8 mouse cellular contexts compared by ENCODE assay signal in genomic region chr4:154139671-154140181, GRCm38 (mm10). TPM values are rescaled to one million over a fixed set of nuclear protein-coding genes. Genes with fewer than 3 reads are reported as not detected.
A peak's percentile ranks its signal among the peaks of the same experiment; 100 is the strongest.
DNase-seq lines count a peak whose midpoint lies in the region; ATAC-seq and TF ChIP-seq lines count a peak whose summit lies in the region.
"Had no signal": no experiment of that assay in that cellular context is flagged by ENCODE, and none has a peak within 500 bp of the region (broad histone marks: within the 10 kb centered on the region; RNA-seq: fewer than 3 reads in every experiment).

No protein-coding gene starts in this region.

- TF ChIP-seq POLR2A in cortical plate, adult 2 months (IDR thresholded peaks at IDR 0.05; ENCODE audit: extremely low read depth, insufficient read depth, low read length), result no peak

- no peak for ATAC-seq in lung, embryonic 14.5 days (ENCODE audit: insufficient read depth)
- ATAC-seq in hindbrain, embryonic 15.5 days (ENCODE audit: low FRiP score, low read depth), result no peak
- ATAC-seq in midbrain, embryonic 11.5 days (ENCODE audit: low FRiP score), result peak; percentile 23; the same call in 1 of the 2 replicates

- no peaks in the 10 kb centered on the region for H3K36me3 ChIP-seq in lung, embryonic 14.5 days (ENCODE audit: insufficient read depth)
- no peaks in the 10 kb centered on the region for H3K36me3 ChIP-seq in hindbrain, embryonic 15.5 days
- no peaks in the 10 kb centered on the region for H3K36me3 ChIP-seq in midbrain, embryonic 11.5 days (ENCODE audit: control insufficient read depth, insufficient read depth, low read length)

- H3K4me1 ChIP-seq in lung, embryonic 14.5 days (ENCODE audit: insufficient read depth), result 0 out of 2 replicates have a peak, but pooled peaks cover 6% of the 10 kb centered on the region
- no peaks in the 10 kb centered on the region; the same call in none of the 2 replicates for H3K4me1 ChIP-seq in cortical plate, adult 2 months (ENCODE audit: control insufficient read depth, insufficient read depth, low read length)
- H3K4me1 ChIP-seq in hindbrain, embryonic 15.5 days (replicated peaks), result peaks cover 38% of the 10 kb centered on the region
- H3K4me1 ChIP-seq in midbrain, embryonic 11.5 days (ENCODE audit: control insufficient read depth, insufficient read depth, low read length), result peaks cover 22% of the 10 kb centered on the region

- WGBS in lung, embryonic 14.5 days, result under 1% methylated on average over 58 of the region's 59 CpGs
- under 1% methylated on average over 42 of the region's 59 CpGs for WGBS in hindbrain, embryonic 15.5 days
- WGBS in midbrain, embryonic 11.5 days, result 1% methylated on average over 57 of the region's 59 CpGs

- TF ChIP-seq CTCF in lung, embryonic 14.5 days (IDR thresholded peaks at IDR 0.05; ENCODE audit: low read depth), result no peak
- no peak for TF ChIP-seq CTCF in cortical plate, adult 2 months (IDR thresholded peaks at IDR 0.05; ENCODE audit: extremely low read depth, insufficient read depth, low read length)

- no peak overlapping the region for H3K27ac ChIP-seq in lung, embryonic 14.5 days (ENCODE audit: low read depth)
- no peak overlapping the region for H3K27ac ChIP-seq in cortical plate, adult 2 months (ENCODE audit: insufficient read depth, low read length)
- no peak overlapping the region for H3K27ac ChIP-seq in hindbrain, embryonic 15.5 days (replicated peaks)
- H3K27ac ChIP-seq in midbrain, embryonic 11.5 days (ENCODE audit: low read depth, low read length), result no peak overlapping the region

- DNase-seq in lung, embryonic 14.5 days, result peak; percentile 31
- DNase-seq in lung, adult 18-20 months, result no peak
- peak; percentile 96 for DNase-seq in midbrain, embryonic 11.5 days (ENCODE audit: low spot score, missing footprints)
- DNase-seq in thymus, postnatal 25 days, result no peak
- no peak for DNase-seq in layer of hippocampus, adult 8-10 months (ENCODE audit: low spot score in 2 of 2)

- peak overlapping the region; percentile 47 for H3K4me3 ChIP-seq in lung, embryonic 14.5 days (ENCODE audit: low read depth, low read length)
- 0 out of 2 replicates have a peak overlapping the region, but pooled peaks have one; percentile 7 for H3K4me3 ChIP-seq in cortical plate, adult 2 months (ENCODE audit: insufficient read depth, low read length)
- H3K4me3 ChIP-seq in hindbrain, embryonic 15.5 days, result peak overlapping the region; percentile 84
- H3K4me3 ChIP-seq in midbrain, embryonic 11.5 days (ENCODE audit: low read depth, low read length), result peak overlapping the region; percentile 43

- H3K9me3 ChIP-seq in lung, embryonic 14.5 days (ENCODE audit: low read depth, low read length), result no peaks in the 10 kb centered on the region
- no peaks in the 10 kb centered on the region for H3K9me3 ChIP-seq in hindbrain, embryonic 15.5 days
- no peaks in the 10 kb centered on the region for H3K9me3 ChIP-seq in midbrain, embryonic 11.5 days (ENCODE audit: control insufficient read depth, low read length)

- peak overlapping the region; percentile 46 for H3K9ac ChIP-seq in lung, embryonic 14.5 days
- H3K9ac ChIP-seq in hindbrain, embryonic 15.5 days, result peak overlapping the region; percentile 36
- peak overlapping the region; percentile 56 for H3K9ac ChIP-seq in midbrain, embryonic 11.5 days (ENCODE audit: low read length)

- peaks cover 56% of the 10 kb centered on the region for H3K27me3 ChIP-seq in lung, embryonic 14.5 days (ENCODE audit: insufficient read depth, low read length)
- peaks cover 50% of the 10 kb centered on the region for H3K27me3 ChIP-seq in hindbrain, embryonic 15.5 days
- H3K27me3 ChIP-seq in midbrain, embryonic 11.5 days (ENCODE audit: control insufficient read depth, insufficient read depth, low read length), result peaks cover 49% of the 10 kb centered on the region

- H3K4me2 ChIP-seq in lung, embryonic 14.5 days, result peak overlapping the region; percentile 84
- peak overlapping the region; percentile 89 for H3K4me2 ChIP-seq in hindbrain, embryonic 15.5 days
- H3K4me2 ChIP-seq in midbrain, embryonic 11.5 days, result peak overlapping the region; percentile 89

RNA-seq across cellular contexts. Expression of gene Trp73, which starts 0.3 kb away (rescaled TPM):
- 0.17 and 0.84 TPM in 2 replicates for polyA plus RNA-seq in lung, embryonic 14.5 days (2014; fragmentation: Nextera tagmentation; extraction: Ambion mirVana)
- 0.51 and 0.54 TPM in 2 replicates for polyA plus RNA-seq in cortical plate, adult 2 months (2012; rRNA removed)
- polyA plus RNA-seq in hindbrain, embryonic 15.5 days (2015; fragmentation: Nextera tagmentation; extraction: Ambion mirVana), result 0.31 and 0.92 TPM in 2 replicates
- polyA plus RNA-seq in midbrain, embryonic 11.5 days (2014; fragmentation: Nextera tagmentation; extraction: Ambion mirVana), result 0.15 and 0.51 TPM in 2 replicates
- 1 to 10 TPM; 1.8 to 2.9 (median 2.3) TPM for total RNA-seq in layer of hippocampus, adult 8-10 months (2022)
- total RNA-seq: common myeloid progenitor, adult 5-6 weeks had no signal

RNA-seq across cellular contexts. Expression of gene Wrap73, which starts 2.4 kb away (rescaled TPM):
- 36.2 and 38.0 TPM in 2 replicates for polyA plus RNA-seq in lung, embryonic 14.5 days (2014; fragmentation: Nextera tagmentation; extraction: Ambion mirVana)
- polyA plus RNA-seq in cortical plate, adult 2 months (2012; rRNA removed), result 34.3 and 35.7 TPM in 2 replicates
- polyA plus RNA-seq in hindbrain, embryonic 15.5 days (2015; fragmentation: Nextera tagmentation; extraction: Ambion mirVana), result 41.3 and 45.5 TPM in 2 replicates
- 42.2 and 46.3 TPM in 2 replicates for polyA plus RNA-seq in midbrain, embryonic 11.5 days (2014; fragmentation: Nextera tagmentation; extraction: Ambion mirVana)
- 10 to 100 TPM; 30.2 to 36.3 (median 32.5) TPM for total RNA-seq in layer of hippocampus, adult 8-10 months (2022)

RNA-seq across cellular contexts. Expression of gene Tprgl, which starts 20.7 kb away (rescaled TPM):
- 142 and 151 TPM in 2 replicates for polyA plus RNA-seq in lung, embryonic 14.5 days (2014; fragmentation: Nextera tagmentation; extraction: Ambion mirVana)
- 235 and 239 TPM in 2 replicates for polyA plus RNA-seq in cortical plate, adult 2 months (2012; rRNA removed)
- polyA plus RNA-seq in hindbrain, embryonic 15.5 days (2015; fragmentation: Nextera tagmentation; extraction: Ambion mirVana), result 209 and 219 TPM in 2 replicates
- 140 and 144 TPM in 2 replicates for polyA plus RNA-seq in midbrain, embryonic 11.5 days (2014; fragmentation: Nextera tagmentation; extraction: Ambion mirVana)
- 100 to 1,000 TPM; 159 to 183 (median 167) TPM for total RNA-seq in layer of hippocampus, adult 8-10 months (2022)

RNA-seq across cellular contexts. Expression of gene Megf6, which starts 30.8 kb away (rescaled TPM):
- polyA plus RNA-seq in lung, embryonic 14.5 days (2014; fragmentation: Nextera tagmentation; extraction: Ambion mirVana), result 14.8 and 18.0 TPM in 2 replicates
- polyA plus RNA-seq in cortical plate, adult 2 months (2012; rRNA removed), result 3.0 TPM in 2 replicates
- 9.4 and 11.3 TPM in 2 replicates for polyA plus RNA-seq in hindbrain, embryonic 15.5 days (2015; fragmentation: Nextera tagmentation; extraction: Ambion mirVana)
- 11.5 and 12.4 TPM in 2 replicates for polyA plus RNA-seq in midbrain, embryonic 11.5 days (2014; fragmentation: Nextera tagmentation; extraction: Ambion mirVana)
- total RNA-seq in layer of hippocampus, adult 8-10 months (2022), result 1 to 10 TPM; 5.3 to 7.2 (median 5.7) TPM
- total RNA-seq: common myeloid progenitor, adult 5-6 weeks had no signal

Comparison
In these comparisons a context has a peak if more than half of its experiments do, and no peak if none do; other contexts are left out.
1. DNase-seq: peak in lung, embryonic 14.5 days (single experiment) and midbrain, embryonic 11.5 days (single experiment); none in lung, adult 18-20 months (0 of 2), thymus, postnatal 25 days (single experiment) and layer of hippocampus, adult 8-10 months (0 of 2).
2. H3K4me3 ChIP-seq: peak in every context shown above with its lines; median percentile 84 in hindbrain, embryonic 15.5 days; 47 in lung, embryonic 14.5 days; 43 in midbrain, embryonic 11.5 days; 7 in cortical plate, adult 2 months.
3. Peak in every context shown above with its lines, with median percentiles within 50 percentile points of each other: H3K4me2 ChIP-seq and H3K9ac ChIP-seq.